Mouse (Mus musculus) thymus, postnatal 0 days (tissue): Measurements from ENCODE around the gene Prss21. TPM values are rescaled to one million over a fixed set of nuclear protein-coding genes. Genes with fewer than 3 reads are reported as not detected.
"Not testable (repeated sequence)": the region's sequence is repeated elsewhere in the genome, so short reads cannot be mapped to it uniquely, and the experiment has no call there.

Source experiments
- DNase-seq: peaks from one replicate; pipeline ENCODE4 v3.0.0-alpha.2; 2015; ENCODE audit warnings: low spot score
- microRNA-seq: library from miRNA; unstranded; fragments of <30 nt; microRNA quantifications from one replicate; pipeline ENCODE4, GENCODE M21; 2016; ENCODE audit warnings: borderline number of aligned reads
- polyA plus RNA-seq: library from polyadenylated mRNA; unstranded; fragments of >200 nt; fragmentation: Nextera tagmentation; extraction: Ambion mirVana; gene quantifications from 2 replicates; pipeline ENCODE4 v1.2.1, GENCODE M21; 2015

Gene Prss21
- polyA plus RNA-seq, 1 experiment from 2014 or later = not detected

DNA sequence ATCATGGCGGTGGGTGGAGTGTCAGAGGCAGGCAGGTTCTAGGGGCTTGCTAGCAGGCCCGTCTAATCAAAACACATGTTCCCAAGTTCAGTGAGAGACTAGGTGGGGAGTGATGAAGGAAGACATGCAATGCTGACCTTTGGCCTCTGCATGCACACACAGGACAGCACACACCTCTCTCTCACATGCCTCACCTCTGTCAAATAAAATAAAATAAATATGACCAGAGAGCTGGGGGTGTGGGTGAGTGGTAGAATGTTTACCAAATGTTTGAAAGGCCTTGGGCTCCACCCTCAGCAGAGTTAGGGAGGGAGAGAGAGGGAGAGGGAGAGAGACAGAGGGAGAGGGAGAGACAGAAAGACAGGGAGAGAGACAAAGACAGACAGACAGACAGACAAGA lies 9.9 kb upstream of the Prss21 start:
- no peak for DNase-seq

DNA sequence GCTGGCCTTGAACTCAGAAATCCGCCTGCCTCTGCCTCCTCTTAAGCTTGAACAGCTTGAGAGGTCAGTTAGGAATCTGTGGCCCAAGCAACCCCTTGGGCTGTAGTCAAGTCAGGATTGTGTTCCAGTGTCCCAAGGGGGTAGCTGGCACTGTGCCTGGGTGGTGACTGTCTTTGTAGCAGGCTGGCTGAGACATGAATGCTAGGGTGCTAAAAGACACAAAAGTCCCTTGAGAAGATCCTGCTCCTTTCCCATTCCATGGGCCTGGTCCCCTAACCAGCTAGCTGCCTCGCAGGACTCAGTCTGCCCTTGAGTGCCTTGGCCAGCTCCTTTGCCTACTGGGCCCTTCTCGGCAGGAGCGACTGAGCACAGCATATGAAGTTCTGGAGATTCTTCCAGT lies 4.9 kb upstream of the Prss21 start:
- DNase-seq = no peak

DNA sequence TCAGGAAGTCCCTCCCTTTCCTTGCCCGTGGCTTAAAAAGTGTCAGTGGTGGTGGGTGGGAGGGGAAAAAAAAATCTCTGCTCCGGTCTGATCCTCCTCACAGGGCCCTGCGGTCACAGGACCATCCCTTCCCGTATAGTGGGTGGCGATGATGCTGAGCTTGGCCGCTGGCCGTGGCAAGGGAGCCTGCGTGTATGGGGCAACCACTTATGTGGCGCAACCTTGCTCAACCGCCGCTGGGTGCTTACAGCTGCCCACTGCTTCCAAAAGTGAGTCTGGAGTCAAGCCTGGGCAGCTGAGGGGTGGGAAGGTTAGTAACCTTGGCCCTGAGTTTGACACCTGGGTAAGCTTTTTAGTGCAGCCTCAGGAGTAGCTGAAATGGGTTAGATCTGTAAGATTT lies 657 bp downstream of the Prss21 start:
- DNase-seq = no peak

DNA sequence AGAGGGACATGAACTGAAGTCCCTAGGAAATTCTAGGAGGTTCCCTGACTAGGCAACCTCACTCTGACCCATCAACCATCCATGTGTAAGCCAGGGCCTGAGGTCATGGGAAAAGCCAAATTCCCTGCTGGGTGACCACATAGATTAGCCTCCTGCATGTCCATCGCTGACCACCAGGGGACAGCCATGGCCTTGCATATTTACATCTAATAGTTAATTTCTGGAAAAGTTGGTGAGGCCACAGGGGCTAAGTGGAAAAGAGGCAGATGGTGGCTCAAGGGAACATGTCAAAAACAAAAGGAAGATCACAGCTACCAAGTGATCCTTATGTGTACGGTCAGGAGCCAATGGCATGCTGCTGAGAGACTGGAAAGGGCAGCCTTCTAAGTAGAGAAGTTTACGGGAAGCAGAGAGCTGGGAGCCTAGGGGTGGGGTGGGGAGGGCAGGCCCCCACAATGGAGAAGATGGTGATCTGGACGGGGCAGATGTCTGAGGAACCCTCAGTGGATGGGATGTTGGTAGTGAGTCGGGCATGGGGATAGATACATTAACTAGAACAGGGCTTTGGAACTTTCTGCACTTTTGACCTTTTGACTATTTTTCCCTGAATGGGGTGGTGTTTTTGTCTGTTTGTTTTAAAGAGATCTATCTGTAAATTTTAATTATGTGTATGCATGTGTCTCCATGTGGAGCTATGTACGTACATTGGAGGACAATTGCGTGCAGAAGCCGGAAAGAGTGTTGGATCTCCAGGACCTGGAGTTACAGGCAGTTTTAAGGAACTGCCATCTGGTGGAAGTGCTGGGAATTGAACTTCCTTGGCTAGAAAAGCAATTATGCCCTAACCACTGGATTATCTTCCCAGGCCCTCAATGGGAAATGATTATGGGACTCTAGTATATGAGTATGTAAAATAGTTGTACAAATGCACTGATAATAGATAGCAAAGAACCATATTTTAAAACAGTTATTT lies 6.3 kb downstream of the Prss21 start:
- no peak for DNase-seq

DNA sequence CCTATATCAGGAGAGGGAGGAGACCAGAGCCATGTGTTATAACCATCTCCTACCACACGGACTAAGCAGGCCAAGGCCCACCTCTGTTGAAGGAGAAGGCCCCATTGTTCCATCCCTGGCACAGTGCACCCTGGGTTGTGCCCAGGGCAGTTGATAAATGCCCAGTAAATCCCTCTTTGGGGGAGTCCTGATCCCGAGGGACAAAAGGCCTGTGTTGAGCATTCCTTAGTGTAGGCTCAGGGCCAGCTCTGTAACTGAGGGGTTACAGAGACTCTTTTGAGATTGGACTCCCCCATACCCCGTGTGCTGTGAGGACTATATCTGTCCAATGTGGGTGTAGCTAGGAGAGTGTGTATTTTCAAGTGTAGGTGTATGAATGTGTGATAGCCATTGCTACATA lies 8.9 kb downstream of the Prss21 start:
- DNase-seq = no peak

DNA sequence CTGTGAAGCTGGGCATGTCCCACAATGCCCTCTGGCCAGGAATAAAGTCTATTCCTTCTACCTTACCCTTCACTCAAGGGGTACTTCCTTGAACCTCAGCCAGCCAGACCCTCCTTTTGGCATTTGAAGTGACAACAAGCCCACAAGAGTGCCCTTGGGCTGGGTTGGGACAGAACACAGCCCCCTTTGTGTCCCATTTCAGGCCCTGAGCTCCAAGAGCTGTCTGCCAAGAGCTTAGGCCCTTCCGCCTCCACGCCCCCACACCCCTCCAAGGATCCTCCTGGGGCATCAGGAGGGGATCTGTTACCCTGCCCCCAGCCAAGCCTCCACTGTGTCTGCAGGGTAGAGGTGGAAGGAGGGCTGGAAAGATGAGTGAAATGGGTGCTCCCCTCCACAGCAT lies 9.3 kb downstream of the Prss21 start:
- DNase-seq = no peak

DNA sequence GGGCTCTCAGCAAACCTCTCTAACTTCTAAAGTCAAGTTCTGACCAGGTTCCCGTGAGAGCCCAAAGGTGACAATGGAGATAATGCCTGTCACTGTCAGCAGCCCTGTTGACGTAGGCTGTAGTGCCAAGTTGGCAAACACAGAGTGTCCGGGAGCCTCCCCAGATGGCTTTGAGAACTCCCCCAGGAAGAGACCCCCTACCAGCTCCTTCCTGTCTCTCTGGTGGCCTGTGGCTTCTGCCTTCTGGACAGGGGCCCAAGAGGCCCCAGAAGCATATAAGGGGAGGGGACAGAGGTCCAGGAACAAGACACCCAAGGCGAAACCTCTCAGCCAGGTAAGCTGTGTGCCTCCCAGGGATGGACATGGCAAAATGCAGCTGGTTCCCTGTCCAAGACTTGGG lies 12.7 kb downstream of the Prss21 start, which contains the start of the genes Dcpp1 and Dcpp2:
Gene Dcpp1, plus strand, starts transcription at position 301 of the 400 bp plus-strand sequence.
Gene Dcpp2, plus strand, starts transcription at position 305 of the 400 bp plus-strand sequence.
- not testable (repeated sequence) for DNase-seq

DNA sequence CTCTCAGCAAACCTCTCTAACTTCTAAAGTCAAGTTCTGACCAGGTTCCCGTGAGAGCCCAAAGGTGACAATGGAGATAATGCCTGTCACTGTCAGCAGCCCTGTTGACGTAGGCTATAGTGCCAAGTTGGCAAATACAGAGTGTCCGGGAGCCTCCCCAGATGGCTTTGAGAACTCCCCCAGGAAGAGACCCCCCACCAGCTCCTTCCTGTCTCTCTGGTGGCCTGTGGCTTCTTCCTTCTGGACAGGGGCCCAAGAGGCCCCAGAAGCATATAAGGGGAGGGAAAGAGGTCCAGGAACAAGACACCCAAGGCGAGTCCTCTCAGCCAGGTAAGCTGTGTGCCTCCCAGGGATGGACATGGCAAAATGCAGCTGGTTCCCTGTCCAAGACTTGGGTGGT lies 49.3 kb downstream of the Prss21 start, which contains the start of gene Dcpp3:
Gene Dcpp3, plus strand, starts transcription at position 301 of the 400 bp plus-strand sequence.
- not testable (repeated sequence) for DNase-seq

Small RNA genes lying within 50 kb of the gene (microRNA-seq; reads per million reads assigned to microRNA genes)
- not detected for gene Mir5125

Other genes with a start within 250 kb of the Prss21 start
- gene Mmp25, start 222.8 kb upstream of the Prss21 start, polyA plus RNA-seq = 0.59 and 1.1 TPM in 2 replicates
- 0.58 and 0.99 TPM in 2 replicates for gene Bicdl2, start 207.6 kb upstream of the Prss21 start, polyA plus RNA-seq
- 62.0 and 70.7 TPM in 2 replicates for gene Hcfc1r1, start 194.5 kb upstream of the Prss21 start, polyA plus RNA-seq
- gene Thoc6, start 194.2 kb upstream of the Prss21 start, polyA plus RNA-seq = 47.3 and 50.7 TPM in 2 replicates
- 6.0 and 9.4 TPM in 2 replicates for gene Tnfrsf12a, start 190.6 kb upstream of the Prss21 start, polyA plus RNA-seq
- 0.39 and 0.45 TPM in 2 replicates for gene Cldn6, start 188.8 kb upstream of the Prss21 start, polyA plus RNA-seq
- gene Cldn9, start 184.0 kb upstream of the Prss21 start, polyA plus RNA-seq = 0.57 and 1.3 TPM in 2 replicates
- gene 1520401A03Rik, start 145.3 kb upstream of the Prss21 start, polyA plus RNA-seq = 0.26 and 0.77 TPM in 2 replicates
- 35.9 and 40.1 TPM in 2 replicates for gene Pkmyt1, start 141.7 kb upstream of the Prss21 start, polyA plus RNA-seq
- 6.1 and 7.6 TPM in 2 replicates for gene Paqr4, start 127.2 kb upstream of the Prss21 start, polyA plus RNA-seq
- gene Kremen2, start 122.2 kb upstream of the Prss21 start, polyA plus RNA-seq = 7.2 and 7.3 TPM in 2 replicates
- gene Flywch1, start 96.5 kb upstream of the Prss21 start, polyA plus RNA-seq = 37.7 and 41.0 TPM in 2 replicates
- 13.4 and 14.6 TPM in 2 replicates for gene Flywch2, start 82.0 kb upstream of the Prss21 start, polyA plus RNA-seq
- gene Srrm2, start 77.5 kb upstream of the Prss21 start, polyA plus RNA-seq = 318 and 508 TPM in 2 replicates
- gene Elob, start 38.9 kb upstream of the Prss21 start, polyA plus RNA-seq = 1,085 and 1,139 TPM in 2 replicates
- 0.40 and 0.48 TPM in 2 replicates for gene Prss33, start 32.0 kb upstream of the Prss21 start, polyA plus RNA-seq
- gene Prss32, start 24.2 kb upstream of the Prss21 start, polyA plus RNA-seq = 0.12 and 0.14 TPM in 2 replicates
- gene Prss41, start 23.9 kb upstream of the Prss21 start, polyA plus RNA-seq = 0.28 and 0.42 TPM in 2 replicates
- 3.0 TPM in 2 replicates for gene Dcpp1, start 12.8 kb downstream of the Prss21 start, polyA plus RNA-seq
- 0.65 and 1.1 TPM in 2 replicates for gene Dcpp2, start 12.8 kb downstream of the Prss21 start, polyA plus RNA-seq
- gene Dcpp3, start 49.4 kb downstream of the Prss21 start, polyA plus RNA-seq = 1.9 and 3.2 TPM in 2 replicates
- gene Sbp, start 73.6 kb downstream of the Prss21 start, polyA plus RNA-seq = 1.6 and 1.8 TPM in 2 replicates
- 2.8 and 3.9 TPM in 2 replicates for gene Sbpl, start 87.2 kb downstream of the Prss21 start, polyA plus RNA-seq
- gene Prss30, start 112.5 kb downstream of the Prss21 start, polyA plus RNA-seq = 0.65 and 0.77 TPM in 2 replicates
- 0.22 and 0.70 TPM in 2 replicates for gene Prss22, start 130.0 kb downstream of the Prss21 start, polyA plus RNA-seq
- gene Prss27, start 170.1 kb downstream of the Prss21 start, polyA plus RNA-seq = 0.93 and 2.4 TPM in 2 replicates
- 36.1 and 36.3 TPM in 2 replicates for gene Kctd5, start 205.4 kb downstream of the Prss21 start, polyA plus RNA-seq